Mouse (Mus musculus): ENCODE results near the gene Dleu7. TPM values are rescaled to one million over a fixed set of nuclear protein-coding genes. Genes with fewer than 3 reads are reported as not detected.

Dleu7 gene
- total RNA-seq, 2 experiments from 2014 or later: not detected

Other genes with a start within 250 kb of the Dleu7 start
- gene Rnaseh2b, start 458 bp downstream of the Dleu7 start, total RNA-seq (2015; ENCODE audit: low replicate concordance): 24.4 and 32.8 TPM in 2 replicates
- gene Rnaseh2b, start 458 bp downstream of the Dleu7 start, total RNA-seq (2017; ENCODE audit: low replicate concordance): 22.2 and 27.3 TPM in 2 replicates
- not detected in 2 replicates for gene Gucy1b2, start 163.2 kb upstream of the Dleu7 start, total RNA-seq (2015; ENCODE audit: low replicate concordance)
- not detected in 2 replicates for gene Gucy1b2, start 163.2 kb upstream of the Dleu7 start, total RNA-seq (2017; ENCODE audit: low replicate concordance)

Data from erythroblast, adult 5-6 weeks (primary cell).